Mouse (Mus musculus) kidney, postnatal 0 days (tissue): ENCODE measurements around the gene Zfp637. TPM values are rescaled to one million over a fixed set of nuclear protein-coding genes. Genes with fewer than 3 reads are reported as not detected.
"Not testable (repeated sequence)": the region's sequence is repeated elsewhere in the genome, so short reads cannot be mapped to it uniquely, and the experiment has no call there.

Experiments
- ATAC-seq: fragments of 200-750 bp; cut with Nextera tagmentation; replicated peaks from 2 replicates; pipeline ENCODE4 v1.8.0; 2017; ENCODE audit warnings: low read depth, moderate number of reproducible peaks, moderate TSS enrichment, moderate library complexity; ENCODE audit not compliant: low FRiP score
- DNase-seq: peaks from one replicate; pipeline ENCODE4 v3.0.0-alpha.2; 2016; ENCODE audit warnings: low spot score
- H3K27ac ChIP-seq: fragments of 300-500 bp; sonication (generic); 2 replicates; pipeline ENCODE4 v1.5.1; 2014; ENCODE audit warnings: mild to moderate bottlenecking
- H3K27me3 ChIP-seq: fragments of 300-500 bp; sonication (generic); 2 replicates; pipeline ENCODE4 v1.6.1; 2014; ENCODE audit warnings: low read length, mixed read lengths; ENCODE audit not compliant: insufficient read depth
- H3K36me3 ChIP-seq: fragments of 300-500 bp; sonication (generic); 2 replicates; pipeline ENCODE4 v1.6.1; 2014; ENCODE audit warnings: low read length, mixed read lengths; ENCODE audit not compliant: insufficient read depth
- H3K4me1 ChIP-seq: fragments of 300-500 bp; sonication (generic); replicated peaks from 2 replicates; pipeline ENCODE4 v1.6.1; 2014; ENCODE audit warnings: antibody characterized with exemption, low read length, mixed read lengths; ENCODE audit not compliant: insufficient read depth
- H3K4me2 ChIP-seq: fragments of 300-500 bp; sonication (generic); 2 replicates; pipeline ENCODE4 v1.6.1; 2014; ENCODE audit warnings: mild to moderate bottlenecking, low read length, moderate library complexity, mixed read lengths
- H3K4me3 ChIP-seq: fragments of 300-500 bp; sonication (generic); replicated peaks from 2 replicates; pipeline ENCODE4 v1.5.1; 2014; ENCODE audit warnings: low read depth, low read length
- H3K9ac ChIP-seq: fragments of 300-500 bp; sonication (generic); 2 replicates; pipeline ENCODE4 v1.6.1; 2014; ENCODE audit warnings: low read depth, low read length
- H3K9me3 ChIP-seq: fragments of 300-500 bp; sonication (generic); replicated peaks from 2 replicates; pipeline ENCODE4 v1.6.1; 2016; ENCODE audit warnings: low read length, inconsistent platforms, mixed read lengths
- CTCF ChIP-seq: IDR thresholded peaks from 2 replicates; pipeline ENCODE4 v1.5.1; 2016; ENCODE audit warnings: antibody characterized with exemption, low read depth, mild to moderate bottlenecking, moderate library complexity
- WGBS: fragments of 180-500 bp; shearing (Covaris S2); extraction: QIAGEN DNeasy Blood & Tissue Kit; methylation state at CpG from one replicate; pipeline ENCODE4 v1.1.7; 2014; 5-methylcytosine and 5-hydroxymethylcytosine counted together
- polyA plus RNA-seq: library from polyadenylated mRNA; unstranded; fragments of >200 nt; fragmentation: Nextera tagmentation; extraction: Ambion mirVana; gene quantifications from 2 replicates; pipeline ENCODE4 v1.2.1, GENCODE M21; 2015

Gene Zfp637
- polyA plus RNA-seq, 1 experiment from 2014 or later, result 93.5 TPM

DNA sequence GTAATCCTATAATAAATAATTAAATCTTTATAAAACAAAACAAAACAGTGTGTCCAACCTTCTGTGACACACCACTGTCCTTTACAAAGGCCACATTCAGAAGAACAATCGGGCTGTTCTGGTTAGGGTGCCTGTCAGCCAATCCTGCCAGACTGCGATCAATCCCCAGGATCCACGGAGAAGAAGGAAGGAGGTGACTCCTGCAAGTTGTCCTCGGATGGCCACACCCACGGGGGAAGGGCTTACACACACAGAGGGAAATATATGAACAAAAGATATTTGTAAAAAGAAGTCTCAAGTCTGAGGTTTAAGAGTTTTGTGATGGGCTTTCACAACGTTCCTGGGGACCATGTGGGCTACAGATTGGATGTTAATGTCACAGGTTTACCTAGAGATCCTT, 20.9 kb downstream of the Zfp637 start, which contains the start of gene Zfp239:
TSS of gene Zfp239 (plus strand) at position 253 of the 400 bp plus-strand sequence.
- Histone ChIP-seq H3K36me3 (no peaks in the 10 kb centered on the region), H3K9ac (peak within 1 kb of the TSS; percentile 65), H3K27me3 (no peaks in the 10 kb centered on the region), H3K4me3 (peak within 1 kb of the TSS; percentile 60), H3K4me2 (peak within 1 kb of the TSS; percentile 82), H3K9me3 (no peaks in the 10 kb centered on the region), H3K27ac (no peak within 1 kb of the TSS), H3K4me1 (0 out of 2 replicates have a peak, but pooled peaks cover 2% of the 10 kb centered on the region)
- no peak for TF ChIP-seq CTCF
- 68% methylated on average over 6 of the region's 6 CpGs for WGBS
- ATAC-seq (no peak), DNase-seq (no peak)

GRCm38 (mm10) chr6:117862465-117862864, 21.5 kb downstream of the Zfp637 start:
- no peak for TF ChIP-seq CTCF
- no peak overlapping the region for H3K27ac ChIP-seq
- 78% methylated on average over 8 of the region's 8 CpGs for WGBS
- 0 out of 2 replicates have a peak, but pooled peaks cover 2% of the 10 kb centered on the region for H3K4me1 ChIP-seq
- peak overlapping the region; percentile 82 for H3K4me2 ChIP-seq
- H3K9me3 ChIP-seq, result no peaks in the 10 kb centered on the region
- ATAC-seq (no peak), DNase-seq (no peak)
- H3K4me3 ChIP-seq, result 0 out of 2 replicates have a peak overlapping the region, but pooled peaks have one; percentile 60
- no peaks in the 10 kb centered on the region for H3K36me3 ChIP-seq
- no peaks in the 10 kb centered on the region for H3K27me3 ChIP-seq
- no peak overlapping the region for H3K9ac ChIP-seq

DNA sequence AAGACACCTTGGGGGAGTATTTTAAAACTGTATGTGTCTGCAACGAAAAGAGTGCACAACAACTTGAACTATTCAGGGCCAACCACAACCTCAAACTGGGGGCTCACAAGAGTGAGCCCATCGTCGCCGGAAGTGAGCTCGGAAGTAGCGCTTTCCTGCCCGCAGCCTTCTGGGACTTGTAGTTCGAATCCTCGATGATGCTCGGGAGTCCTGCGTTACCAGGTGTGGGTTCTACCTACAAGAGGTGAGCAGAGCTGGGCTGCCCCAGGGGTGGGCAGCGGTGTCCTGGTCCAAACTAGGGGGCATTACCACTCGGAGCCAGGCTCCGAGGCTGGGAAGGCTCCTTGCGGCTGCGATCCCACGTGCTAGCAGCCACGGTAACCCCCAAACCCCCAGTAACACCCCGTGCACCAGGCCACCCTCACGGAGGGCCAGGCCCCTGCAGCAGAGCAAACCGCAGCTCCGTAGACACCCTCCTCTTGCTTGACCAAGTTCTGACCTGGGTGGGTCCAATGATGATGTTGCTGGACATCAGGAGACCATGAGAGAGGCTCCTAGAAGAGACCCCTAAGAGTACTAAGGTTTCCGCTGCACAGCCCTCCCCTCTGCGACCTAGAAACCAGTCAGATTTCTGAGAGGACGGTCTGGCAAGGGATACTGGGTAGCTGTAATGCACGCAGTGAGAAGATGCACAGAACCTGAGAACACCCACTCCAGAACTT, 22.1 kb downstream of the Zfp637 start:
- Histone ChIP-seq H3K27me3 (no peaks in the 10 kb centered on the region), H3K4me1 (0 out of 2 replicates have a peak, but pooled peaks cover 2% of the 10 kb centered on the region), H3K9ac (peak overlapping the region; percentile 65), H3K36me3 (no peaks in the 10 kb centered on the region), H3K4me3 (peak overlapping the region; percentile 60), H3K4me2 (peak overlapping the region; percentile 82), H3K9me3 (no peaks in the 10 kb centered on the region), H3K27ac (no peak overlapping the region)
- 2% methylated on average over 26 of the region's 26 CpGs for WGBS
- peak; percentile 74 for DNase-seq
- no peak for TF ChIP-seq CTCF
- ATAC-seq, result peak; percentile 61; the same call in 1 of the 2 replicates

GRCm38 (mm10) chr6:117863751-117864150, 22.8 kb downstream of the Zfp637 start:
- Histone ChIP-seq H3K36me3 (no peaks in the 10 kb centered on the region), H3K27ac (no peak overlapping the region), H3K9me3 (no peaks in the 10 kb centered on the region), H3K4me3 (no peak overlapping the region), H3K9ac (peak overlapping the region; percentile 65; the same call in 1 of the 2 replicates), H3K27me3 (no peaks in the 10 kb centered on the region), H3K4me1 (0 out of 2 replicates have a peak, but pooled peaks cover 2% of the 10 kb centered on the region), H3K4me2 (peak overlapping the region; percentile 82; the same call in 1 of the 2 replicates)
- DNase-seq, result no peak
- no peak for TF ChIP-seq CTCF
- no peak for ATAC-seq
- 92% methylated on average over 8 of the region's 8 CpGs for WGBS

GRCm38 (mm10) chr6:117868187-117868586, 27.2 kb downstream of the Zfp637 start:
- Histone ChIP-seq H3K9ac (no peak overlapping the region), H3K27ac (no peak overlapping the region), H3K9me3 (no peaks in the 10 kb centered on the region), H3K4me3 (no peak overlapping the region), H3K4me2 (no peak overlapping the region), H3K27me3 (no peaks in the 10 kb centered on the region), H3K4me1 (0 out of 2 replicates have a peak, but pooled peaks cover 2% of the 10 kb centered on the region), H3K36me3 (no peaks in the 10 kb centered on the region)
- no peak for TF ChIP-seq CTCF
- WGBS, result 88% methylated on average over 8 of the region's 8 CpGs
- ATAC-seq, result no peak
- no peak for DNase-seq

DNA sequence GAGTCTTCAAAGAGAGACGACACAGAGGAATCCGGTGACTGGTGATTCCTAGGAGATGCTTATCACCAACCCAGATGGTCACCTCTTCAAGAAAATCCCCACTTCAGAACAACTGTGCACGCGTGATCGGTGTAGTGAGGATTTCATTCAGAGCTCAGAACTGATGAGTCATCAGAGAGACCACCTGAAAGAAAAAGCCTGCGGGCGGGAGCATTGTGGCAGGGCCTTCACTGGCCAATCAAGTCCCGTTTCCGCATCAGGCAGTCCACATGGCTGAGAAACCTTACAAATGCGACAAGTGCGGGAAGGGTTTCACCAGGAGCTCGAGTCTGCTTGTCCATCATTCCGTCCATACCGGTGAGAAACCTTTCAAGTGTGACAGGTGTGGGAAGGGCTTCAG, 30.1 kb downstream of the Zfp637 start:
- H3K9me3 ChIP-seq, result no peaks in the 10 kb centered on the region
- H3K36me3 ChIP-seq, result no peaks in the 10 kb centered on the region
- H3K27me3 ChIP-seq, result no peaks in the 10 kb centered on the region
- no peak for DNase-seq
- H3K4me2 ChIP-seq, result no peak overlapping the region
- no peaks in the 10 kb centered on the region for H3K4me1 ChIP-seq
- 80% methylated on average over 14 of the region's 14 CpGs for WGBS
- no peak for ATAC-seq
- no peak overlapping the region for H3K9ac ChIP-seq
- no peak for TF ChIP-seq CTCF
- H3K4me3 ChIP-seq, result no peak overlapping the region
- no peak overlapping the region for H3K27ac ChIP-seq

DNA sequence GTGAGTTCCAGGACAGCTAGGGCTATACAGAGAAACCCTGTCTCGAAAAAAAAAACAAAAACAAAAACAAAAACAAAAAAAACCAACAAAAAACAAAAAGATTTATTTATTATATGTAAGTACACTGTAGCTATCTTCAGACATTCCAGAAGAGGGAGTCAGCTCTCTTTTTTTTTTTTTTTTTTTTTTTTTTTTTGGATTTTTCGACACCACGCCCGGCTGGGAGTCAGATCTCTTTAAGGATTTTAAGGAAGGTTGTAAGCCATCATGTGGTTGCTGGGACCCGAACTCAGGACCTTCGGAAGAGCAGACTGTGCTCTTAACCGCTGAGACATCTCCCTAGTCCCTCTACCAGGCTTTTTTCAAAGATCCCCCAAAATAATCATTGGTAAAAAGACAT, 32.5 kb downstream of the Zfp637 start:
- not testable (repeated sequence) for H3K9ac ChIP-seq, H3K36me3 ChIP-seq, DNase-seq, H3K4me3 ChIP-seq, H3K27me3 ChIP-seq, H3K9me3 ChIP-seq, ATAC-seq, H3K4me1 ChIP-seq, H3K4me2 ChIP-seq, H3K27ac ChIP-seq
- 86% methylated on average over 7 of the region's 7 CpGs for WGBS
